Mouse (Mus musculus): ENCODE data around the gene Prdm10. TPM values are rescaled to one million over a fixed set of nuclear protein-coding genes. Genes with fewer than 3 reads are reported as not detected.

Gene Prdm10
- polyA plus RNA-seq, 1 experiment from 2014 or later, result 1.2 TPM

- no peak for TF ChIP-seq CTCF (IDR thresholded peaks at IDR 0.05)
- no peak for TF ChIP-seq EP300 (IDR thresholded peaks at IDR 0.05)
- ATAC-seq (no peak), DNase-seq (ENCODE audit: low spot score) (no peak)
- no peak overlapping the region for H3K27ac ChIP-seq (ENCODE audit: low read length)
- H3K9me3 ChIP-seq (ENCODE audit: low read length), result no peaks in the 10 kb centered on the region
- no peak overlapping the region for H3K9ac ChIP-seq (replicated peaks; ENCODE audit: low read depth)
- no peaks in the 10 kb centered on the region for H3K4me1 ChIP-seq (ENCODE audit: insufficient read depth, low read depth, low read length)
- no peaks in the 10 kb centered on the region for H3K27me3 ChIP-seq (replicated peaks; ENCODE audit: insufficient read depth, low read length)
- H3K36me3 ChIP-seq (ENCODE audit: insufficient read depth, low read length), result no peaks in the 10 kb centered on the region
- H3K4me2 ChIP-seq (replicated peaks; ENCODE audit: low read depth, low read length), result no peak overlapping the region
- no peak overlapping the region for H3K4me3 ChIP-seq (ENCODE audit: low read depth, low read length)
These were observed 52.5 kb downstream of the Prdm10 start for GRCm38 (mm10) chr9:31332826-31333225.

GRCm38 (mm10) chr9:31334991-31335390 is 54.7 kb downstream of the Prdm10 start:
- H3K27me3 ChIP-seq (replicated peaks; ENCODE audit: insufficient read depth, low read length), result no peaks in the 10 kb centered on the region
- ATAC-seq (no peak), DNase-seq (ENCODE audit: low spot score) (no peak)
- H3K9ac ChIP-seq (replicated peaks; ENCODE audit: low read depth), result no peak overlapping the region
- no peak for TF ChIP-seq EP300 (IDR thresholded peaks at IDR 0.05)
- TF ChIP-seq CTCF (IDR thresholded peaks at IDR 0.05), result no peak
- no peak overlapping the region for H3K4me3 ChIP-seq (ENCODE audit: low read depth, low read length)
- H3K9me3 ChIP-seq (ENCODE audit: low read length), result no peaks in the 10 kb centered on the region
- H3K4me1 ChIP-seq (ENCODE audit: insufficient read depth, low read depth, low read length), result no peaks in the 10 kb centered on the region
- H3K36me3 ChIP-seq (ENCODE audit: insufficient read depth, low read length), result no peaks in the 10 kb centered on the region
- 89% methylated on average over 6 of the region's 6 CpGs for WGBS
- H3K4me2 ChIP-seq (replicated peaks; ENCODE audit: low read depth, low read length), result no peak overlapping the region
- H3K27ac ChIP-seq (ENCODE audit: low read length), result no peak overlapping the region

- no peak overlapping the region for H3K27ac ChIP-seq (ENCODE audit: low read length)
- H3K4me3 ChIP-seq (ENCODE audit: low read depth, low read length), result no peak overlapping the region
- 55% methylated on average over 11 of the region's 11 CpGs for WGBS
- no peak overlapping the region for H3K4me2 ChIP-seq (replicated peaks; ENCODE audit: low read depth, low read length)
- H3K9ac ChIP-seq (replicated peaks; ENCODE audit: low read depth), result no peak overlapping the region
- ATAC-seq, result no peak
- peaks cover 5% of the 10 kb centered on the region for H3K36me3 ChIP-seq (ENCODE audit: insufficient read depth, low read length)
- H3K4me1 ChIP-seq (ENCODE audit: insufficient read depth, low read depth, low read length), result no peaks in the 10 kb centered on the region
- TF ChIP-seq CTCF (IDR thresholded peaks at IDR 0.05) (no peak), EP300 (IDR thresholded peaks at IDR 0.05) (no peak)
- no peaks in the 10 kb centered on the region for H3K27me3 ChIP-seq (replicated peaks; ENCODE audit: insufficient read depth, low read length)
- no peaks in the 10 kb centered on the region for H3K9me3 ChIP-seq (ENCODE audit: low read length)
- no peak for DNase-seq (ENCODE audit: low spot score)
These were observed 64.0 kb downstream of the Prdm10 start for GRCm38 (mm10) chr9:31344289-31344831.

- Histone ChIP-seq H3K27me3 (replicated peaks; ENCODE audit: insufficient read depth, low read length) (no peaks in the 10 kb centered on the region), H3K4me2 (replicated peaks; ENCODE audit: low read depth, low read length) (no peak overlapping the region), H3K9me3 (ENCODE audit: low read length) (no peaks in the 10 kb centered on the region), H3K4me1 (ENCODE audit: insufficient read depth, low read depth, low read length) (no peaks in the 10 kb centered on the region), H3K4me3 (ENCODE audit: low read depth, low read length) (no peak overlapping the region), H3K9ac (replicated peaks; ENCODE audit: low read depth) (no peak overlapping the region), H3K27ac (ENCODE audit: low read length) (no peak overlapping the region), H3K36me3 (ENCODE audit: insufficient read depth, low read length) (peaks cover 5% of the 10 kb centered on the region)
- no peak for TF ChIP-seq EP300 (IDR thresholded peaks at IDR 0.05)
- peak; percentile 43 for TF ChIP-seq CTCF (IDR thresholded peaks at IDR 0.05)
- 46% methylated on average over 15 of the region's 15 CpGs for WGBS
- DNase-seq (ENCODE audit: low spot score) (peak; percentile 29), ATAC-seq (peak; percentile 57)
These were observed 66.3 kb downstream of the Prdm10 start for GRCm38 (mm10) chr9:31346575-31347080.

GRCm38 (mm10) chr9:31348458-31348857 is 68.1 kb downstream of the Prdm10 start:
- H3K4me1 ChIP-seq (ENCODE audit: insufficient read depth, low read depth, low read length), result no peaks in the 10 kb centered on the region
- no peaks in the 10 kb centered on the region for H3K27me3 ChIP-seq (replicated peaks; ENCODE audit: insufficient read depth, low read length)
- no peak overlapping the region for H3K4me3 ChIP-seq (ENCODE audit: low read depth, low read length)
- DNase-seq (ENCODE audit: low spot score) (no peak), ATAC-seq (no peak)
- no peak overlapping the region for H3K27ac ChIP-seq (ENCODE audit: low read length)
- no peaks in the 10 kb centered on the region for H3K9me3 ChIP-seq (ENCODE audit: low read length)
- no peak overlapping the region for H3K4me2 ChIP-seq (replicated peaks; ENCODE audit: low read depth, low read length)
- H3K9ac ChIP-seq (replicated peaks; ENCODE audit: low read depth), result no peak overlapping the region
- WGBS, result 79% methylated on average over 4 of the region's 4 CpGs
- peaks cover 5% of the 10 kb centered on the region for H3K36me3 ChIP-seq (ENCODE audit: insufficient read depth, low read length)
- TF ChIP-seq EP300 (IDR thresholded peaks at IDR 0.05) (no peak), CTCF (IDR thresholded peaks at IDR 0.05) (no peak)

- Histone ChIP-seq H3K27ac (ENCODE audit: low read length) (no peak overlapping the region), H3K4me2 (replicated peaks; ENCODE audit: low read depth, low read length) (no peak overlapping the region), H3K9ac (replicated peaks; ENCODE audit: low read depth) (no peak overlapping the region), H3K9me3 (ENCODE audit: low read length) (no peaks in the 10 kb centered on the region), H3K4me3 (ENCODE audit: low read depth, low read length) (no peak overlapping the region), H3K27me3 (replicated peaks; ENCODE audit: insufficient read depth, low read length) (no peaks in the 10 kb centered on the region), H3K4me1 (ENCODE audit: insufficient read depth, low read depth, low read length) (no peaks in the 10 kb centered on the region), H3K36me3 (ENCODE audit: insufficient read depth, low read length) (peaks cover 5% of the 10 kb centered on the region)
- DNase-seq (ENCODE audit: low spot score) (peak; percentile 85), ATAC-seq (peak; percentile 65; the same call in 1 of the 2 replicates)
- WGBS, result 59% methylated on average over 11 of the region's 11 CpGs
- TF ChIP-seq EP300 (IDR thresholded peaks at IDR 0.05) (no peak), CTCF (IDR thresholded peaks at IDR 0.05) (peak; percentile 98)
These were observed 68.6 kb downstream of the Prdm10 start for GRCm38 (mm10) chr9:31348915-31349314.
